Mouse (Mus musculus): ENCODE results near the gene Shc2.

DNA sequence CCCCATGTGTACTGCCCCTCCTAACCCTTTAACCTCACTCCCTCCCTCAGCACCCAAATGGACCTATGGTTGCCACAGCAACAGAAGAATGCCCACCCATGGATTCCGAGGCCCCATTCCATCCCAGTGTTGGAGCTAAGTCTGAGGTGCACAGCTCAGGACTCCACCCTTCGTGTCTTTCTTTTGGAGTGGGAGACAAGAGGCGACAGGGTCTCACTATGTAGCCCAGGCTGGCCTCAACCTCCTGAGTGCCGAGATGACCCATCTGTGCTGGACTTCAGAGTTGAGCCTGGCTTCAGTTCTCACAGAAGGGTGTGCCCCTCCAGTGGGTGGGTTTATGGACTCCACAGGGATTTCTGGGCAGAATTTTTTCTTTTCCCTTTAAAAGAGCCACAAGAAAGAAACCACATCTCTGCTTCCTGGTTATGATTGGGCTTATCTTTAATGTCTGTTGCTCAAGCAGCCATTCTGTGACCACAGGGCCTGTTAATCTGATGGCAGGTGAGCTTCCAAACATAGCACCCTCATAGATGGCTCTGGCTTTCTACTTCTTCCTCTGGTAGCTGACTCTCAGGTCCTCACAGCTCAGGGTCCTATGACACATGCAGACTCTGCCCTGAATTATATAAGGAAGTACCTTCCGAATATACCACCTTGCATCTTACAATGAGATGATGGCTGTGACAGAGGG lies 50.5 kb downstream of the Shc2 start, which contains the start of gene Theg:
- TF ChIP-seq CTCF (IDR thresholded peaks at IDR 0.05; ENCODE audit: borderline replicate concordance, insufficient read depth, low read length) (no peak), POLR2A (IDR thresholded peaks at IDR 0.05; ENCODE audit: low read depth, low read length) (no peak)

Data from embryonic fibroblast, embryonic 13.5 days (primary cell).